Mouse (Mus musculus) left cerebral cortex, postnatal 36 days (tissue): ENCODE measurements around the gene Bnc2. TPM values are rescaled to one million over a fixed set of nuclear protein-coding genes. Genes with fewer than 3 reads are reported as not detected.

Experiments used
- DNase-seq, 2 experiments: peaks; one replicate each; pipeline ENCODE4 v3.0.0; 2021 to 2022; ENCODE audit warnings: low spot score in 2 of 2, mixed read lengths in 1 of 2
- intact Hi-C: fragments of 180-260 bp; cut with DNase I; formaldehyde crosslinking; loops from one replicate; pipeline ENCODE4 v1.15.1; 2025
- total RNA-seq, 2 experiments: library from RNA; stranded (reverse); gene quantifications; 2 replicates each; pipeline ENCODE4 v1.2.3; 2021

Gene Bnc2
- total RNA-seq, 2 experiments from 2014 or later = 1.3 to 3.1 TPM

- intact Hi-C loops = no loop called here
- DNase-seq = no peak
These were observed 322.4 kb downstream of the Bnc2 start for GRCm38 (mm10) chr4:84352656-84353055.

GRCm38 (mm10) chr4:84349536-84349935 lies 325.5 kb downstream of the Bnc2 start:
- intact Hi-C loops = no loop called here

DNA sequence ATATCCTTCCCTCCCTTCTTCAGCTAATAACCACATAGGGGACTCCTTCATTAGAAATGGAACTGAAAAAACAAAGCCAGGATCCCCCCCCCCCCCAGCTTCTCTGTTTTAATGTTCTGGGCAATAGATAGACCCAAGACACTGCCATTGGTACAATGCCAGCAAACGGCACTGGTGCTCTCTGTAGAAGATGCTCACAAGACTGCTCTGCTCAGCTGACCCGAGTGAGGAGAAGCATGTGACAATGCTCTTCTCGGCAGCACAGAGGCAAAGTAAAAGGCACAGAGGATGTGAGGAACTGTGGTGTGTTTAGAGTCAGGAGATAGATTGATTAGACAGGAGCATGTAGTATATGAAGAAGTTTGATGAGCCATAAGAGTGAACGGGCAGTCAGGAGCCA lies 335.9 kb downstream of the Bnc2 start:
- no peak for DNase-seq
- intact Hi-C loops = no loop called here

More at GRCm38 (mm10) chr4:84349536-84349935, 325.5 kb downstream of the Bnc2 start:
- no peak for DNase-seq

DNA sequence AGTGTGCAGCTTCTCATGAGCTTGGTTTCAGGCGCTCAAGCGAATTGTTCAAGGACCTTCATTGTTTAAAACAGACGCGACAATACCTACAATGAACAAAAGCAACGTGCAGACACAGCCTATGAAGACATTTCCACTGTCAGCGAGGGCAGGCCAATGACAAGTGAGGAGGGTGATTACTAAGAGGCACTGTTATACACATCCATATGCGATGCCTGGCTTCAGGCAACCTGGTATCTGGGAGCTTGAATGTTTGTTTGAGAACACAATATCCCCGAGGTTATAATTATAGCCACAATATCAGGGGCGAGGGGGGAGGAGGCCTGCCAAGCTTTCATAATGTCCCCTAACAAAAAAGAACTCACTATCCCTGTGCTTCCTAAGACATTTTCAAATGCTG lies 343.1 kb downstream of the Bnc2 start:
- intact Hi-C loops = no loop called here
- no peak for DNase-seq

DNA sequence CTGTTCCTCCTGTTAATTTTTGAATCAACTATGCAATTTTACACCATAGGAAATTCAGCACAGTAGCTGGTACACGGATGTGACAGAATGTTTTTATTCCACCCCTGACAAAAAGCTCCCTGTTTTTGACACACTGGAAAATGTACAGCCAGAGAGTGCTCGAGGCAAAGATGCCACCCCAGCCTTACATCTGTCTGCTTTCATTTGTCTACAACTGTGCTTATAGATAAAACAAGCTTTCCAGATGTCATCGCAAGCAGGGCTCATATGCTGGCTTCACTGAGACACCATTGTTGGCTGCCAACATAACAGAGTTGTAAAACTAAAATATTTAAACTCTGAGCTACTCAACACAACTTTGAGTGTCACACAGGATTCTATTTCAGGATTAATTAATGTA lies 343.6 kb downstream of the Bnc2 start:
- intact Hi-C loops = no loop called here
- DNase-seq = no peak

GRCm38 (mm10) chr4:84330509-84330908 lies 344.6 kb downstream of the Bnc2 start:
- DNase-seq = no peak
- intact Hi-C loops = no loop called here

GRCm38 (mm10) chr4:84329651-84330050 lies 345.4 kb downstream of the Bnc2 start:
- DNase-seq = no peak
- intact Hi-C loops = no loop called here

DNA sequence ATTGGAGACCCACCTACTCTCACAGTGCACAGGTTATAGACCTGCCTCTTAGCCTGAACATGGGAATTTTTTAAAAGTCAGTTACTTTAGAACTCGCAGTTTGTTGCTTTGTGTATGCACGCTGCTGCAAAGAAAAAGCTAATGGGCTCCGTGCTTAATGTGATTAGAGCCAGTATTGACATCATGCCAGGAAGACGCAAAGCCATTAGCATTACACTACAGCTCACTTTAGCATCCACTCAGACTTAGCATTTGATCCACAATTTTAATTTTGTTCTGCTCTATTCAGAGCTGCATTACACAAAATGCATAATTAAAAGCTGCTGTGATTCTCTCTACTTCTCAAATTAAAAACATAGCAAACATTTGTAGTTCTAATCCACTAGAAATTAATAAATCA lies 350.7 kb downstream of the Bnc2 start:
- intact Hi-C loops = no loop called here
- no peak for DNase-seq

DNA sequence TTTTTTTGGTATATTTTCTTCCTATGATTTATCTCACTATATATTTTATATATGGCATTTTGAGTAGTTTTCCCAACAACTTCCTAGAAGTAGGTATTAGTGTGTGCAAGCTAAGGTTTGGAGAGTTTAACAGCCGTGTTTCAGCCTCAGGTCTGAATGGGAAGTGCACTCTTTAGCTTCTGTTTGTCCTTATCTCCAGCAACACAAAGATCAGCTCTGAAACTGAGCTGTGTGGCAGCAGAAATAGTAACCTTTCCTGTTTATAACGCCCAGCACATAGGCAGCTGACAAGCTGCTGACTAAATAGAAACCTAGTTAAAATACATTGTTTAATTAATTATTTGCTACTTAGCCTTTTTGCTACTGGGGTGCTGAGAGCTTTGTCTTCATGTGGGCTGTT lies 353.5 kb downstream of the Bnc2 start:
- intact Hi-C loops = no loop called here
- DNase-seq = no peak

GRCm38 (mm10) chr4:84317421-84317820 lies 357.7 kb downstream of the Bnc2 start:
- no peak for DNase-seq
- intact Hi-C loops = no loop called here

DNA sequence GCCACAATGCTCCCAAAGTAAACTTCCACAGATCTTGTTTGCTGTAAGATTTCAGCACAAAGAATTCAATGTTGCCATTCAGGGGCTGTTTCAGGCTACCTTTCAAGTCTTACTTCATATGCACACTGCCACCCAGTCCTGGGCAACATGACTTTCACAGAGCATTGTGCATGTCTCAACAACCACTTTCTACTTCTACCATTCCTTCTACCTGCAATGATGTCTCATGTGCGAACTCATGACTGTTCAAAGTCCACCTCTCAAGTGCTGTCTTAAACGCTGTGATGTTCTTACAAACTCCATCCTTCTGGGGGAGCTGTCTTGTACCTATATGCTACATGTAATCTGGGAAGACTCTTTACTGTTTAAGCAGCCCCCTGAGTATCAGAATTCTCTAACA lies 363.7 kb downstream of the Bnc2 start:
- intact Hi-C loops = no loop called here
- DNase-seq = no peak

DNA sequence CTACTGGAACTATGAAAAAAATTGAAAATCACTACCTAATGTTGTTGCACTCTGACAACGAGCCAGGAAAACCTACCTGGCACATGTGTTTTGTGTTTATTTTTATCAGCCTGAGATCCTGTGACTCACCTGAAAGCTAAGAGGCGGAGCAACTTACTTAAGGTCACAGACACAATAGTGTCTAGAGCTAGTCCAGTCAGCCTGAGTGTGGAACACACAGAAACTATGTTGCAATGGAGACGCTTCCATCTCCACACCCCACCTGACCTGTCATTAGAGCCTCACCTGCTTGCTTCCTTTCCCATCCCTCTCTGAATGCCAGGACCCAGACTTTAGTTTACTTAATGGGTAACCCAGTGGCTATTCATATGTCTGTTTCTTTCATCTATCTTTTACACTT lies 364.2 kb downstream of the Bnc2 start:
- no peak for DNase-seq
- intact Hi-C loops = no loop called here

- no peak for DNase-seq
- intact Hi-C loops = no loop called here
These were observed 366.7 kb downstream of the Bnc2 start for GRCm38 (mm10) chr4:84308226-84308862.

- DNase-seq = no peak
- intact Hi-C loops = no loop called here
These were observed 368.0 kb downstream of the Bnc2 start for GRCm38 (mm10) chr4:84306928-84307606.

GRCm38 (mm10) chr4:84302949-84303348 lies 372.1 kb downstream of the Bnc2 start:
- DNase-seq = no peak
- intact Hi-C loops = no loop called here

DNA sequence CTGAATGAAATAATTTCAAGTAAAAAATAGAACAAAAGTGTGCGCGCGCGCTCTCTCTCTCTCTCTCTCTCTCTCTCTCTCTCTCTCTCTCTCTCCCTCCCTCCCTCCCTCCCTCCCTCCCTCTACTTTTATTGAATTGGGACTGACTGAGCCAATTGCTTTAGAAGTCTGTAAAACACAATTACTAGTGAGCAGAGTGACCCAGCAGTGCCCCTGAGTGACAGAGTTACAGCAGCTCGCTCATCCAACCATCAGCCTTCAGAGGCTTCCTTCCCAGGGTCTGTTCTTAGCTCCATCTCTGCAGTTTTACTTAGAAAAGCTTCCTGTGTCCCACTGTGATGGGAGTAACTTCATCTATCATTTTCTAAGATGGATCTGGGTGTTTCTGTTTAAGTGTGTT lies 389.9 kb downstream of the Bnc2 start:
- intact Hi-C loops = no loop called here
- no peak for DNase-seq

DNA sequence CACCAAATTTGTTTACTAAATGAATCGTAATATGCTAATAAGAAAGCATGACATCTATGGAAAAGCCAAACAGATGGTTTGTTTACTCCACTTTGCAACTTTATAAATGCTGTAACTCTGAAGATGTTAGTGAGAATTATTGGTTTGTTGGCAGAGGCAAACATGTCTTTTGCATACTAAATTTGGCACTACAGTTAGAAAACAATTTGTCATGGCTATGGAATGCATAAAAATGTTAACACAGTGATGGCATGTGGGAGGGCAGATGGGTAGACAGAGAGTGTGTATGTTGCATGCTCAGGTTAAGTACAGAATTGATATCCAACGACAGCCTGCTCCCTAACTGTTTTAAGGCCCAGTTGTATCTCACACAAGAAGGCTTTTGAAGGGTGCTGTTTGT lies 392.4 kb downstream of the Bnc2 start:
- intact Hi-C loops = no loop called here
- no peak for DNase-seq

DNA sequence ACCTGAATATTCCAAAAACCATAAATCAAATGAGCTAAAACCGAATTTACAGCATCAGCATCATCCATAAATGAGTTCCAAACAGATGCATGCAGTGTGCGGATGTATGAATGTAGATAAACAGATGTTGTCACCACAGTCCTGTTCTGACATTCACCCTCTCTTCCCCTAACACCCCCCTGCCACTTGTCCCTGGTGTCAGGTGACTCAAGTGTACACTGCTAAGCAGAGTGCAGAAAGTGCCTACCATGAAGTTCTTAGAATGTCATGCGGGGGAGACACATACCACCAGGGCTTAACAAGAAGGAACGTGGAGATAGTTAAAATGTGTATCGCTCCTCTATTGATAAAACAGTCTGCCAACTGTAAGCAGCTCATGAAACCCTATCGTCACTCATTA lies 396.9 kb downstream of the Bnc2 start:
- intact Hi-C loops = no loop called here

GRCm38 (mm10) chr4:84276081-84276480 lies 399.0 kb downstream of the Bnc2 start:
- no peak for DNase-seq
- intact Hi-C loops = no loop called here

More for the DNA sequence above, 396.9 kb downstream of the Bnc2 start:
- DNase-seq = no peak

GRCm38 (mm10) chr4:84274158-84274557 lies 400.9 kb downstream of the Bnc2 start:
- intact Hi-C loops = no loop called here
- DNase-seq = no peak

- intact Hi-C loops = no loop called here
- no peak for DNase-seq
These were observed 402.2 kb downstream of the Bnc2 start for GRCm38 (mm10) chr4:84272867-84273266.

GRCm38 (mm10) chr4:84269845-84270244 lies 405.2 kb downstream of the Bnc2 start:
- intact Hi-C loops = no loop called here
- DNase-seq = no peak
